Mouse (Mus musculus) intestine, embryonic 14.5 days (tissue): ENCODE data around the gene Ndc1. TPM values are rescaled to one million over a fixed set of nuclear protein-coding genes. Genes with fewer than 3 reads are reported as not detected.
A peak's percentile ranks its signal among the peaks of the same experiment; 100 is the strongest.

Experiments used
- ATAC-seq: fragments of 200-750 bp; cut with Nextera tagmentation; replicated peaks from 2 replicates; pipeline ENCODE4 v1.8.0; 2017; ENCODE audit warnings: low read depth, moderate number of reproducible peaks, moderate TSS enrichment, moderate library complexity; ENCODE audit not compliant: low FRiP score, low TSS enrichment
- DNase-seq: peaks from one replicate; pipeline ENCODE4 v3.0.0-alpha.2; 2018; ENCODE audit warnings: low spot score
- H3K27ac ChIP-seq: fragments of 300-500 bp; sonication (generic); 2 replicates; pipeline ENCODE4 v1.5.1; 2014; ENCODE audit warnings: low read depth, mild to moderate bottlenecking, control low read depth
- H3K27me3 ChIP-seq: fragments of 300-500 bp; sonication (generic); replicated peaks from 2 replicates; pipeline ENCODE4 v1.6.1; 2014; ENCODE audit warnings: low read length, control low read depth; ENCODE audit not compliant: control insufficient read depth, insufficient read depth
- H3K36me3 ChIP-seq: fragments of 300-500 bp; sonication (generic); 2 replicates; pipeline ENCODE4 v1.6.1; 2014; ENCODE audit warnings: low read length, control low read depth; ENCODE audit not compliant: control insufficient read depth, insufficient read depth
- H3K4me1 ChIP-seq: fragments of 300-500 bp; sonication (generic); replicated peaks from 2 replicates; pipeline ENCODE4 v1.6.1; 2014; ENCODE audit warnings: low read length, control low read depth, mixed read lengths; ENCODE audit not compliant: control insufficient read depth, insufficient read depth
- H3K4me2 ChIP-seq: fragments of 300-500 bp; sonication (generic); 2 replicates; pipeline ENCODE4 v1.6.1; 2014; ENCODE audit warnings: low read length
- H3K4me3 ChIP-seq: fragments of 300-500 bp; sonication (generic); 2 replicates; pipeline ENCODE4 v1.5.1; 2014; ENCODE audit warnings: low read depth, low read length, control low read depth, mixed read lengths
- H3K9ac ChIP-seq: fragments of 300-500 bp; sonication (generic); 2 replicates; pipeline ENCODE4 v1.6.1; 2014; ENCODE audit warnings: mild to moderate bottlenecking, low read length
- H3K9me3 ChIP-seq: fragments of 300-500 bp; sonication (generic); 2 replicates; pipeline ENCODE4 v1.6.1; 2016; ENCODE audit warnings: low read length, control low read depth; ENCODE audit not compliant: control insufficient read depth
- WGBS: fragments of 180-500 bp; shearing (Covaris S2); extraction: QIAGEN DNeasy Blood & Tissue Kit; methylation state at CpG from one replicate; pipeline ENCODE4 v1.1.7; 2014; 5-methylcytosine and 5-hydroxymethylcytosine counted together
- polyA plus RNA-seq: library from polyadenylated mRNA; unstranded; fragments of >200 nt; fragmentation: Nextera tagmentation; extraction: Ambion mirVana; gene quantifications from 2 replicates; pipeline ENCODE4 v1.2.1, GENCODE M21; 2014

Gene Ndc1
- polyA plus RNA-seq, 1 experiment from 2014 or later = 41.2 TPM

- Histone ChIP-seq H3K27ac (no peak overlapping the region), H3K36me3 (no peaks in the 10 kb centered on the region), H3K9ac (no peak overlapping the region), H3K4me3 (no peak overlapping the region), H3K27me3 (peaks cover 82% of the 10 kb centered on the region), H3K4me1 (peaks cover 18% of the 10 kb centered on the region), H3K9me3 (no peaks in the 10 kb centered on the region), H3K4me2 (no peak overlapping the region)
- ATAC-seq (no peak), DNase-seq (no peak)
- WGBS = 65% methylated on average over 8 of the region's 8 CpGs
Observed at GRCm38 (mm10) chr4:107438741-107439140, 71.2 kb downstream of the Ndc1 start.

GRCm38 (mm10) chr4:107440306-107440705 is 72.7 kb downstream of the Ndc1 start:
- peaks cover 80% of the 10 kb centered on the region for H3K27me3 ChIP-seq
- DNase-seq = peak; percentile 62
- peak overlapping the region; percentile 16 for H3K4me3 ChIP-seq
- WGBS = 16% methylated on average over 13 of the region's 13 CpGs
- H3K9me3 ChIP-seq = 0 out of 2 replicates have a peak, but pooled peaks cover 4% of the 10 kb centered on the region
- ATAC-seq = no peak
- H3K36me3 ChIP-seq = no peaks in the 10 kb centered on the region
- peak overlapping the region; percentile 45 for H3K4me2 ChIP-seq
- no peak overlapping the region for H3K9ac ChIP-seq
- peaks cover 15% of the 10 kb centered on the region for H3K4me1 ChIP-seq
- H3K27ac ChIP-seq = no peak overlapping the region

GRCm38 (mm10) chr4:107442288-107442687 is 74.7 kb downstream of the Ndc1 start:
- peaks cover 11% of the 10 kb centered on the region for H3K4me1 ChIP-seq

GRCm38 (mm10) chr4:107442891-107443483 is 75.4 kb downstream of the Ndc1 start:
- H3K9ac ChIP-seq = no peak overlapping the region
- H3K4me2 ChIP-seq = peak overlapping the region; percentile 9; the same call in 1 of the 2 replicates
- 0 out of 2 replicates have a peak, but pooled peaks cover 4% of the 10 kb centered on the region for H3K9me3 ChIP-seq
- H3K27me3 ChIP-seq = peaks cover 56% of the 10 kb centered on the region
- no peak overlapping the region for H3K4me3 ChIP-seq
- ATAC-seq (no peak), DNase-seq (no peak)
- H3K36me3 ChIP-seq = no peaks in the 10 kb centered on the region
- peaks cover 11% of the 10 kb centered on the region for H3K4me1 ChIP-seq
- 36% methylated on average over 16 of the region's 16 CpGs for WGBS
- H3K27ac ChIP-seq = no peak overlapping the region

More at GRCm38 (mm10) chr4:107442288-107442687, 74.7 kb downstream of the Ndc1 start:
- peak overlapping the region; percentile 20; the same call in 1 of the 2 replicates for H3K4me2 ChIP-seq
- H3K27ac ChIP-seq = no peak overlapping the region
- no peak overlapping the region for H3K9ac ChIP-seq
- H3K36me3 ChIP-seq = no peaks in the 10 kb centered on the region
- H3K4me3 ChIP-seq = no peak overlapping the region
- peaks cover 63% of the 10 kb centered on the region for H3K27me3 ChIP-seq
- ATAC-seq (no peak), DNase-seq (no peak)
- 0 out of 2 replicates have a peak, but pooled peaks cover 4% of the 10 kb centered on the region for H3K9me3 ChIP-seq
- 39% methylated on average over 11 of the region's 11 CpGs for WGBS

GRCm38 (mm10) chr4:107443621-107444020 is 76.0 kb downstream of the Ndc1 start:
- H3K9ac ChIP-seq = no peak overlapping the region
- 55% methylated on average over 11 of the region's 11 CpGs for WGBS
- no peak overlapping the region for H3K4me2 ChIP-seq
- no peak overlapping the region for H3K4me3 ChIP-seq
- 0 out of 2 replicates have a peak, but pooled peaks cover 4% of the 10 kb centered on the region for H3K9me3 ChIP-seq
- peaks cover 50% of the 10 kb centered on the region for H3K27me3 ChIP-seq
- DNase-seq = no peak
- ATAC-seq = no peak
- no peak overlapping the region for H3K27ac ChIP-seq
- H3K4me1 ChIP-seq = peaks cover 11% of the 10 kb centered on the region
- H3K36me3 ChIP-seq = no peaks in the 10 kb centered on the region

GRCm38 (mm10) chr4:107448481-107448880 is 80.9 kb downstream of the Ndc1 start:
- Histone ChIP-seq H3K4me3 (no peak overlapping the region), H3K4me1 (peaks cover 3% of the 10 kb centered on the region; the same call in 1 of the 2 replicates), H3K36me3 (no peaks in the 10 kb centered on the region), H3K4me2 (no peak overlapping the region), H3K9me3 (0 out of 2 replicates have a peak, but pooled peaks cover 4% of the 10 kb centered on the region), H3K9ac (no peak overlapping the region), H3K27me3 (peaks cover 17% of the 10 kb centered on the region; the same call in 1 of the 2 replicates), H3K27ac (no peak overlapping the region)
- ATAC-seq = no peak
- DNase-seq = no peak
- 82% methylated on average over 6 of the region's 6 CpGs for WGBS

- no peak overlapping the region for H3K27ac ChIP-seq
- H3K4me2 ChIP-seq = no peak overlapping the region
- ATAC-seq (no peak), DNase-seq (no peak)
- H3K9me3 ChIP-seq = 0 out of 2 replicates have a peak, but pooled peaks cover 4% of the 10 kb centered on the region
- H3K36me3 ChIP-seq = no peaks in the 10 kb centered on the region
- no peak overlapping the region for H3K4me3 ChIP-seq
- no peak overlapping the region for H3K9ac ChIP-seq
- 85% methylated on average over 13 of the region's 13 CpGs for WGBS
- H3K4me1 ChIP-seq = no peaks in the 10 kb centered on the region
- peaks cover 9% of the 10 kb centered on the region; the same call in 1 of the 2 replicates for H3K27me3 ChIP-seq
Observed at GRCm38 (mm10) chr4:107449519-107449918, 81.9 kb downstream of the Ndc1 start.

GRCm38 (mm10) chr4:107452266-107453015 is 84.9 kb downstream of the Ndc1 start:
- Histone ChIP-seq H3K9me3 (no peaks in the 10 kb centered on the region), H3K4me2 (no peak overlapping the region), H3K36me3 (no peaks in the 10 kb centered on the region), H3K9ac (no peak overlapping the region), H3K27me3 (no peaks in the 10 kb centered on the region), H3K4me3 (no peak overlapping the region), H3K4me1 (no peaks in the 10 kb centered on the region), H3K27ac (no peak overlapping the region)
- ATAC-seq (no peak), DNase-seq (no peak)
- WGBS = 77% methylated on average over 18 of the region's 18 CpGs
